Mouse (Mus musculus) megakaryocyte, embryonic 14.5 days (primary cell): ENCODE measurements around the gene Wdr54. TPM values are rescaled to one million over a fixed set of nuclear protein-coding genes. Genes with fewer than 3 reads are reported as not detected.
A peak's percentile ranks its signal among the peaks of the same experiment; 100 is the strongest.

Source experiments
- H3K27me3 ChIP-seq: replicated peaks from 2 replicates; pipeline ENCODE3; 2012; ENCODE audit warnings: inconsistent platforms
- H3K36me3 ChIP-seq: replicated peaks from 2 replicates; pipeline ENCODE3; 2012; ENCODE audit warnings: low read length, inconsistent platforms, mixed read lengths
- H3K4me1 ChIP-seq: 2 replicates; pipeline ENCODE4 v1.6.1; 2012; ENCODE audit warnings: inconsistent platforms
- H3K4me3 ChIP-seq: replicated peaks from 2 replicates; pipeline ENCODE3; 2012; ENCODE audit warnings: moderate library complexity, mild to moderate bottlenecking, inconsistent platforms
- H3K9me3 ChIP-seq: 2 replicates; pipeline ENCODE4 v1.6.1; 2012; ENCODE audit warnings: inconsistent platforms
- FLI1 ChIP-seq: IDR thresholded peaks from 2 replicates; pipeline ENCODE4 v1.6.1; 2012; ENCODE audit warnings: low read length, inconsistent platforms, mixed read lengths
- GATA1 ChIP-seq: IDR thresholded peaks from 3 replicates; pipeline ENCODE4 v1.6.1; 2012; ENCODE audit warnings: mixed read lengths, low read length, inconsistent platforms, borderline replicate concordance
- polyA plus RNA-seq: library from polyadenylated mRNA; stranded (reverse); fragments of >175 nt; gene quantifications from 2 replicates; pipeline ENCODE4 v1.2.3, GENCODE M21; 2012; ENCODE audit warnings: low replicate concordance; ENCODE audit not compliant: insufficient read depth

Wdr54 gene
- polyA plus RNA-seq, 1 experiment, result 2.0 TPM

GRCm38 (mm10) chr6:83118825-83119733 lies 37.1 kb downstream of the Wdr54 start:
- Histone ChIP-seq H3K9me3 (no peaks in the 10 kb centered on the region), H3K4me3 (peak overlapping the region; percentile 79), H3K27me3 (no peaks in the 10 kb centered on the region), H3K36me3 (peaks cover 47% of the 10 kb centered on the region), H3K4me1 (peaks cover 91% of the 10 kb centered on the region)
- TF ChIP-seq FLI1, result no peak
- TF ChIP-seq GATA1, result no peak

GRCm38 (mm10) chr6:83118369-83118768 lies 37.8 kb downstream of the Wdr54 start:
- H3K27me3 ChIP-seq, result no peaks in the 10 kb centered on the region
- H3K4me3 ChIP-seq, result no peak overlapping the region
- H3K4me1 ChIP-seq, result peaks cover 91% of the 10 kb centered on the region
- H3K36me3 ChIP-seq, result peaks cover 43% of the 10 kb centered on the region
- no peaks in the 10 kb centered on the region for H3K9me3 ChIP-seq
- TF ChIP-seq GATA1 (no peak), FLI1 (no peak)

DNA sequence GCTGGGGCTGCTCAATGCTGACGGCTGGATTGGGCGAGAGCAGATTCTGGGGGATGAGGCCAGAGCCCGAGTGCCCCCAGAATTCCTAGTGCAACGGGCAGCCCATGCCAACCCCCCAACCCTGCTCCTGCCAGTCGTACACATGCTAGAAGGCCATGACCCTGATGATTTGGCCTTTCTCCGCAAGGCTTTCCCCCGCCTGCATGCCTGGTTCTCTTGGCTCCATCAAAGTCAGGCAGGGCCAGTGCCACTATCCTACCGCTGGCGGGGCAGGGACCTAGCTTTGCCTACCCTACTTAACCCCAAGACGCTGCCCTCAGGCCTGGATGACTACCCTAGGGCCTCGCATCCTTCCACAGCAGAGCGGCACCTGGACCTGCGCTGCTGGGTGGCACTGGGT lies 38.6 kb downstream of the Wdr54 start:
- peak overlapping the region; percentile 38 for H3K4me3 ChIP-seq
- H3K36me3 ChIP-seq, result peaks cover 38% of the 10 kb centered on the region
- no peaks in the 10 kb centered on the region for H3K9me3 ChIP-seq
- TF ChIP-seq GATA1 (no peak), FLI1 (no peak)
- no peaks in the 10 kb centered on the region for H3K27me3 ChIP-seq
- H3K4me1 ChIP-seq, result peaks cover 84% of the 10 kb centered on the region

- Histone ChIP-seq H3K36me3 (peaks cover 40% of the 10 kb centered on the region), H3K9me3 (no peaks in the 10 kb centered on the region), H3K4me1 (peaks cover 82% of the 10 kb centered on the region), H3K4me3 (no peak overlapping the region), H3K27me3 (no peaks in the 10 kb centered on the region)
- TF ChIP-seq GATA1, result no peak
- no peak for TF ChIP-seq FLI1
These were observed 39.1 kb downstream of the Wdr54 start for GRCm38 (mm10) chr6:83117165-83117438.

GRCm38 (mm10) chr6:83116373-83117164 lies 39.6 kb downstream of the Wdr54 start:
- H3K36me3 ChIP-seq, result peaks cover 45% of the 10 kb centered on the region
- no peaks in the 10 kb centered on the region for H3K9me3 ChIP-seq
- no peaks in the 10 kb centered on the region for H3K27me3 ChIP-seq
- H3K4me3 ChIP-seq, result peak overlapping the region; percentile 97
- no peak for TF ChIP-seq FLI1
- TF ChIP-seq GATA1, result no peak
- H3K4me1 ChIP-seq, result peaks cover 83% of the 10 kb centered on the region

- peaks cover 86% of the 10 kb centered on the region for H3K4me1 ChIP-seq
- H3K36me3 ChIP-seq, result peaks cover 52% of the 10 kb centered on the region
- H3K4me3 ChIP-seq, result peak overlapping the region; percentile 97
- no peaks in the 10 kb centered on the region for H3K27me3 ChIP-seq
- no peaks in the 10 kb centered on the region for H3K9me3 ChIP-seq
- TF ChIP-seq GATA1 (no peak), FLI1 (no peak)
These were observed 40.4 kb downstream of the Wdr54 start for GRCm38 (mm10) chr6:83115682-83116372.

GRCm38 (mm10) chr6:83115011-83115671 lies 41.1 kb downstream of the Wdr54 start, which contains the start of gene Mogs:
Mogs (plus strand) TSS chr6:83115496.
- Histone ChIP-seq H3K4me1 (peaks cover 86% of the 10 kb centered on the region), H3K4me3 (peak within 1 kb of the TSS; percentile 97), H3K27me3 (no peaks in the 10 kb centered on the region), H3K9me3 (no peaks in the 10 kb centered on the region), H3K36me3 (peaks cover 59% of the 10 kb centered on the region)
- TF ChIP-seq GATA1 (no peak), FLI1 (peak; percentile 72; the same call in 1 of the 2 replicates)

GRCm38 (mm10) chr6:83111510-83112136 lies 44.6 kb downstream of the Wdr54 start:
- Histone ChIP-seq H3K4me1 (peaks cover 80% of the 10 kb centered on the region), H3K36me3 (peaks cover 35% of the 10 kb centered on the region), H3K9me3 (no peaks in the 10 kb centered on the region), H3K27me3 (no peaks in the 10 kb centered on the region), H3K4me3 (no peak overlapping the region)
- no peak for TF ChIP-seq FLI1
- TF ChIP-seq GATA1, result no peak
